Mouse (Mus musculus) adrenal gland, postnatal 10 days (tissue): ENCODE results near the gene Ak2. TPM values are rescaled to one million over a fixed set of nuclear protein-coding genes. Genes with fewer than 3 reads are reported as not detected.

ENCODE experiments used
- DNase-seq: peaks from one replicate; pipeline ENCODE4 v3.0.0; 2021; ENCODE audit warnings: mixed read lengths
- long read RNA-seq, 2 experiments: library from polyadenylated mRNA; stranded (forward); transcript quantifications; one replicate each; pipeline ENCODE4 v2.0.0; 2021
- total RNA-seq, 2 experiments: library from RNA; stranded (reverse); gene quantifications; 2 replicates each; pipeline ENCODE4 v1.2.3; 2021

Gene Ak2
- 100 to 1,000 TPM; 244 to 274 TPM for total RNA-seq
- long read RNA-seq, experiment 1, transcript Ak2-202 (7 exons, 1,781 nt) = major isoform, 378 of 486 reads
- long read RNA-seq, experiment 1, transcript Ak2-201 (6 exons, 986 nt) = minor isoform, 52 of 486 reads
- long read RNA-seq, experiment 1, partial matches to known transcripts = 35 of 486 reads
- long read RNA-seq, experiment 1, other reads (novel, unspliced or antisense) = 21 of 486 reads
- long read RNA-seq, experiment 2, transcript Ak2-201 (6 exons, 986 nt) = minor isoform, 34 of 196 reads
- long read RNA-seq, experiment 2, transcript Ak2-202 (7 exons, 1,781 nt) = major isoform, 139 of 196 reads
- long read RNA-seq, experiment 2, partial matches to known transcripts = 19 of 196 reads
- long read RNA-seq, experiment 2, other reads (novel, unspliced or antisense) = 4 of 196 reads

DNA sequence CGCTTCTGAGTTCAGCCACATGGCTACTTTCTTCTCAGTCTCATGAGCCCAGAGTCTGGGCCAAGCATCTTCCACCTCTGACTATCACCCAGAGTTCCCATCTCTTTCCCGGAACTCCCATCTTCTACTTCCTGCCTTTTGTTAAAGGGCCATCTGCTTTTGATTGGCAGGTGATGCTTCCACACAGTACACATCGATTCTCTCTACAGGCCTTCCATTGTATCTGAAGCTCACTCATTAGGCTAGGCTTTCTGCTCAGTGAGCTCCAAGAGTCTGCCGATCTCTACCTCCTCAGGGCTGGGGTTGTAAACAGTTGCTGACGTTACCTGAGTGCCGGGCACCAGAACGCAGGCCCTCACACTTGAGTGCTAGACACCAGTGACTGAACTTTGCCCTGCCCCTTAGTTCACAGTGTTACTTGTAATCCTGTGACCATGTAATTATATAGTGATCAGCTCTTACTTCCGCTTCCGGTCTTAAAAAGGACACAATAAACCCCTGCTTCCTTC, at the start of gene Ak2:
Gene Ak2 (plus strand): TSS at position 459 of the 509 bp plus-strand sequence.
- no peak for DNase-seq

DNA sequence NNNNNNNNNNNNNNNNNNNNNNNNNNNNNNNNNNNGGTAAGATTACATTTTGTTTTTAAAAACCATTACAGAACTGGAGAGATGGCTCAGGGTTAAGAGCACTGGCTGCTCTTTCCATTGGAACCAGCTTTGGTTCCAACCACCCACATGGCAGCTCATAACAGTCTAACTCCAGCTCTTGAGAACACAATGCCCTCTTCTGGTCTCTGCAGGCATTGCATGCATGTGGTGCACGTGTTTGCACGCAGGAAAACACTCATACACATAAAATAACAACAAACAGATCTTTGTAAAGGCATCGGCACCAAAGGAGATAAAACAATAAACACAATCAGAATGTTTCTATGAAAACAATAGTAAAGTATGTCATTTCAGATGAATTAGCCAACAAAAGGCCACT, 49.4 kb upstream of the Ak2 start:
- DNase-seq = no peak

DNA sequence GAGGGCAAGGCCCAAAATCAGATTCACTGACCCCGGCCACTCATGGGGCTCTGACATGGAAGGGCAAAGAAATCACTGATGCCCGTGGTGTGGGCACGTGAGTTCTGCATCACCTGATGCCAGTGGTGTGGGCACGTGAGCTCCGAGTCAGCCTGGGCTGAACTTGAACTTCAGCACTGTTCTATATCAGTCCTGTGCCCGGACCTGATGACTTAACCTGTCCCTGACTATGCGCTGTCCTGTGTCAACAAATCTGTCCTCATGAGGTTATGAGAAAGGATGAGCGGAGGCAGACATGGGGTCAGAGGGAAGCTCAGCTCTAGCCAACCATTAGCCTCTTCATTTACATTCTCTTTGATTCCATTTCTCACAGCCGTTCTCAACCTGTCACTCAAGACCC, 45.0 kb upstream of the Ak2 start:
- DNase-seq = no peak

DNA sequence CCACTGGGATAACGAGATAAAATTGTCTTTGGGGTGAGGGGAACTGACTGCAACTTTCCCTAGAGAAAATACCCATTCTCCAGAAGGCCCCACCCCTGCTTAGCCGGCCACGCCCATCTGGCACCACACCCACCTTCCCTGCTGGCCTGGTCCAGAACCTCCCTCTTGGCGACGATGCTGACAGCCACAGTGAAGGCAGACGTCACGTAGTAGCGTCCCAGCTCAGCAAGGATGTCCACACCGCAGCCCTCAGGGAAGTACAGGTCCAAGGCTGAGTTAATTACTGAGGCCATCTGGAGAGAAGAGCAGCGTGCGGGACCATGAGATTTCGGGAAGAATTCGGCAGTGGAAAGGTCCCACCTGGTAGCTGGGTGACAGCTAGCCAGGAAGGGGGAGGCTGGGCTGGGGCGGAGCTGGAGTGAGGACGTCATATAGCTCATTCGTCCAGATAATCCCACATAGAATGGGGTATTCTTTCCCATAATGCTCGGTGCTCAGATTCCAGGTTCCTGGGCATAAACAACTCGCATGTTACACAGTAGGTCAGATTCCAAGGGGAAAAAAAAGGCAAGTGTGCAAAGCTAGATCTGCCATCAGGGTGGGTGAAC, 44.3 kb upstream of the Ak2 start:
- DNase-seq = peak; percentile 37

DNA sequence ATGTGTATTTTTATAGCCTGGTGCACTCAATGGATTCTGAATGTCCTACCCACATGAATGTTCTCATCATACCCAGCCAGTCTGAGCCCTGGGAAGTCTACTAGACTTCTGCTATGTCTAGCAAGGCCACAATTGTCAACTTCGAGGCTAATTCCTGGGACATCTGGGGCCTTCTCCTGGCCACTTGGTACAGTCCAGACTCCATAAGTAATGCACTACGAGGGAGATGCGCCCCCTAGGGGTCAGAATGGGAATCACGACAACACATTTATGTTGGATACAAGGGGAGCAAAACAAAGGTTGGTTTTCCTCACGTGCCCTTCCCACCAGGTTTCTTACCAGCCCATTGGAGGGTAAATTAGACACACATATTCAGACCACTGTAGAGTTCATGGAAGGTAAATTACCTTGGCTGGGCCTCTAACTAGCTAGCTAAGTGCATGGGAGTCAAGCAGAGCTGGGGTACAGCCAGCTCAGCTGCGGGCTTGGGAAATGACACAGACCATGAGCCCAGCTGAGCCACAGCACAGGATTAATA, 43.6 kb upstream of the Ak2 start:
- peak; percentile 79 for DNase-seq

DNA sequence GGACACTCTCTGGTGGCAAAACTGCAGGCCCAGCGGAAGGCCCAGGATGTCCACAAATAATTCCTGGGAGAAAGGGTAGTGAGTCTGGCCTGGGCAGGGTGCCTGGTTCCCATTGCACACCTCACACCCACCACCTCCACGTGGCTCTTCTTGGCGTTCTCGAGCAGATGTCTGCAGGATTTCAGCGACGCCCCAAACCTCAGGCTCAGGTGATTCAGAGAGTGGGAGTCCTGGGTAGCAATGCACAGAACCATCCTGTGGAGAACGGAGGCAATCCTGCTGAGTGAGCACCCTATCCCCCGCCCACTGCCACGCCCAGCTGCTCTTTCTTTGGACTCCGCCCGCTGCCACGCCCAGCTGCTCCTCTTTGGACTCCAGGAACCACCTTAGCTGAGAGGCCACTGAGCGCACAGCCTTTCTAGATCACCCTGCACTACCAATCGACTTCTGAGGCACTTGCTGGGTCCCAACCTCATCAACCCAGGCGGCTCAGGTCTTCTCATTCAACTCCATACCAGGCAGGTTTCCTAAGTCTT, 42.2 kb upstream of the Ak2 start:
- DNase-seq = no peak

DNA sequence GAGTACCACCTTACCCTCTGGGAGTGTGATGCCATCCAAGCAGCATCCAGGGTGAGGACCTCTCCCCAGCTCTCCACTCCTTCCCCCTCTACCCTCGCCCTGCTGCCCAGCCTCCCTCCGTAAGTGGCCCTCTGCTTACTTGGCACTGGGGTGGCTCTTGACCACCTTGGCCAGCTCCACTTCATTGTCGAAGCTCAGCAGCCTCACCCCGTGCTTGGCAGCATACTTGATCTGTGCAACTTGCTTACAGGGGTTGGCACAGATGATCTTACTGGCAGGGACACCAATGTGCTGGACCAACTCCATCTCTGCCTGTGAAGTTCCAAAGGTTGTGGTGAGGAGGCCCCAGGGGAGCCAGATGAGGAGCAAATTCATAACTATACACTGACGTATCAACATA, 41.3 kb upstream of the Ak2 start:
- peak; percentile 68 for DNase-seq

DNA sequence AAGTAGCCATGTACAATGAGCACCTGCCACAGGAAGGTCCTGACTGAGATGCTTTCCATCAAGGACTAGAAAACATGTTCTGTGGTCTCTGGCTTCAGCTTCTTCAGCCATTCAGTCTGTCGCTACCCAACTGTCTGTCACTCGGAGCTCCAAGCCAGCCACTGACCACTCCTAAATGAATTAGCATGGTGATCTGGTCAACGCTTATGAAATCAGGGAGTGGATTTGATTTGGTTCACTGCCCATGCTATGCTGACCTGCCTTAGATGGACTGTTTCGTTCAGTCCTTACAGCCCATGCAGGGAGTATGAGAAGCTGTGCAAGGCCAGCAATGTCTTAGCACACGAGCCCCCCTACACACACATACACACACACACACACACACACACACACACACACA, 37.9 kb upstream of the Ak2 start:
- DNase-seq = no peak

DNA sequence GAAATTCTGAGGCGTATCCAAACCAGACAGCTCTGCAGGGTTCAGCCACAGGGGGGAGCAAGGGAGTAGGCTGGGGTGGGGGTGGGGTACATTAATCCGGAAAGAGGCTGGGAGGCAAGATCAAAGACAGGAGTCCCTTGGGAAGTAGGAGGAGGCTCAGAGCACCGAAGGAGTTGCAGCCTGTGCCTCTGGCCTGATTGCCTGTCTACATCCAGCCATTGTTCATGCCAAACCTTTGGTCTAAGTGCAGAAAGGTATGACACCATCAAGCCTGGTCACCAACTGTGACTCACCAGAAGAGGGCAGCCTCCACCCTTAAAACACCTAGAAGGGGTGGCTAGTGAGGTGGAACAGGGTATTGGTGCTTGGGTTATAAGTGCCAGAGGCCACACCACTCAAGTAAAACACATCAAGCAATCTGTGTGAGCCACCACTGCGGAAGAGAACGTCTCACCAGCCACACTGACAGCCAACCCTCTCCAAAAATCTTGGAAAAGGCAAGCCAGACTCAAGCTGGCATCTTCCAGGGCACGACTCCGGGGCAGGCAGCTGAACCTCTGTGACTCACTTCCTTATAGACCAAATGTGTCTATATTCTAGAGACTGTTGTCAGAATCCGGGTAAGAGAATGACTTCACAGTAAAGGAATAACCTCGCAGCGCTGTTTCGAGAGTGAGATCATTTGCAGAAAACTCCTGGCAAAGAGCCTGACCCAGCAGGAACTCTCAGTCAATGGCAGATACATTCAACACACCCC, 34.4 kb upstream of the Ak2 start:
- DNase-seq = peak; percentile 65

DNA sequence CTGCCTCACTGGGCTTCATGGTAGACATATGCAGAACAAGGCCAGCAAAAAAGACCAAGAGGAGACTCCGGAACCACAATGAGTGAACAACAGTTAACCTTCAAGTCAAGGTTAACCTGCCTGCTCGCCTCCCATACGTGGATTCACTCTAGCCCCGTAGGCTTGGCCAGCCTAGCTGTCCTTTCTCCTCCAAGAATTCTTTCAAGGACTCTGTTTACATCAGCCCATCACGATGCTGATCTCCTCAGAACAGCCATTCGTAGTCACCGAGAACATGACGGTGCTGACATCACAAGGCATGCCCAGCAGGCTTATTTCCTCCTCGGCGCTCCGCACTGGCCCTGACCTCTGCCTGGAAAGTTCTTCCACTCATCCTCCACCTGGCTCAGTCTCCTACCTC, 33.6 kb upstream of the Ak2 start:
- peak; percentile 42 for DNase-seq

DNA sequence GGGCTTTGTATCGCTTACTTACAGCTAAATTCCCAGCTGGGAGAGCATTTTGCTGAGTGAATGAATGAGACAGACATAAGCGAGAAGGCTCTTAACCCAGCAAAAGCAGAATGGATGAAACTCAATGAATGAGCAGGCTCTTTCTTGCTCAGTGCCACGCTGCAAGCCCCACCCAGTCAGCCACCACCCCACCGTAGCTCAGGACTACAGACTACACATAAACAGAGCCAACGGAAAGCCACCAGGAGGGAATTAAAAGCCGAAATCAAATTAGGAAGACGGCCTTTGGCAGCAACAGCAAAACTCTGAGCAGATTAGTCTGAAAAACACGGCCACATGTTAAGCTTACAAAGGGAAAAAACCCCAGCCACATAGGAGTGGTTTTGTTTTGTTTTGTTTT, 32.9 kb upstream of the Ak2 start:
- no peak for DNase-seq

DNA sequence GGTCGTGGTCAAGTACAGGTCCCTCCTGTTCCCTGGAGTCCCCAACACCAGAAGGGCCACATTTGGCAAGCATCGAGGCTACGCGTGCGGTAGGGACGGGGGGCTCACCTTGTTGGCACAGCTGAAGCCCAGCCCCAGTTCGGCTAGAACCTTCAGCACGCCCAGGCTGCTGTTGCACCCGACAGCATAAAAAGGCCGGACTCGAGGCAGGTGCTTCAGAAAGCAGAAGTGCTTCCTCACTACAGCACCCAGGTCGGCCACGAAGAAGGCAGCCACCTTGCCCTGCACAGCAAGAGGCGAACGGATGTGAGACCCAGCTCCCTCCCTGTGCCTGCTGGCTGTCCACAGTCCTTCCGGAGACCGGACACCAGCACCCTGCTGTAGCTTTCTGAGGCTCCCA, 32.1 kb upstream of the Ak2 start:
- DNase-seq = no peak

DNA sequence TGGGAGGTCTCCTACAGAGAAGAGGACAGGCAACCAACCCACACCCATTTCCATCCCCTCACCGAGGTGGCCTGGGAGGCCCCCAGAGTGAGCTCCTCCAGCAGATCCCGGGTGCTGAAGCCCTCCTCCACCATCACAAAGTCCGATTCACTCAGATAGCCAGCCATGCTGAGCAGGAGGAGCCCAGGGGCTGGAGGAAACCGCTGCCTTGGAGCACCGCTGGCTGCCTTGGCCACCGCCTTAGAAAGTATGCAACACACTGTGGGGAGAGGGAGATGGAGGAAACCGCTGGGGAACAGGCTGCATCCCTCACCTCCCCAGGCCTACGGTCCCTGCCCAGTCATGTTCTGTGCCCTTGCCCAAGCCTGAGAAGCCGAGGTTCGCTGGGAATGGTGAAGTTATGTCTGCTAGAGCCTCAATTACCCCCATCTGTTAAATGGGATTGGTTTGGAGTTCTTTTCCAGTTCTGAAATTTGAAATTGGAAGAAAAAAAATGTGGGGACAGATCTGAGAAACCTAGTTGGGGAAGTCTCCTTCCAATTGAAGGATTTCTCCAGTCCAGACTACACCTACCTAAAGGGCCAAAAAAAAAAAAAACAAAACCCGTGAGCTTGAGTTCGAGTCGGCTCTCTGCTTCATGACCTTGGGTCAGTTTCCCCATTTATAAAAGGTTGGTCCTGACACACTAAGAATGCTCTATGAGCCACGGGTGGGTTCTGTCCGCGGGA, 30.3 kb upstream of the Ak2 start:
- no peak for DNase-seq

DNA sequence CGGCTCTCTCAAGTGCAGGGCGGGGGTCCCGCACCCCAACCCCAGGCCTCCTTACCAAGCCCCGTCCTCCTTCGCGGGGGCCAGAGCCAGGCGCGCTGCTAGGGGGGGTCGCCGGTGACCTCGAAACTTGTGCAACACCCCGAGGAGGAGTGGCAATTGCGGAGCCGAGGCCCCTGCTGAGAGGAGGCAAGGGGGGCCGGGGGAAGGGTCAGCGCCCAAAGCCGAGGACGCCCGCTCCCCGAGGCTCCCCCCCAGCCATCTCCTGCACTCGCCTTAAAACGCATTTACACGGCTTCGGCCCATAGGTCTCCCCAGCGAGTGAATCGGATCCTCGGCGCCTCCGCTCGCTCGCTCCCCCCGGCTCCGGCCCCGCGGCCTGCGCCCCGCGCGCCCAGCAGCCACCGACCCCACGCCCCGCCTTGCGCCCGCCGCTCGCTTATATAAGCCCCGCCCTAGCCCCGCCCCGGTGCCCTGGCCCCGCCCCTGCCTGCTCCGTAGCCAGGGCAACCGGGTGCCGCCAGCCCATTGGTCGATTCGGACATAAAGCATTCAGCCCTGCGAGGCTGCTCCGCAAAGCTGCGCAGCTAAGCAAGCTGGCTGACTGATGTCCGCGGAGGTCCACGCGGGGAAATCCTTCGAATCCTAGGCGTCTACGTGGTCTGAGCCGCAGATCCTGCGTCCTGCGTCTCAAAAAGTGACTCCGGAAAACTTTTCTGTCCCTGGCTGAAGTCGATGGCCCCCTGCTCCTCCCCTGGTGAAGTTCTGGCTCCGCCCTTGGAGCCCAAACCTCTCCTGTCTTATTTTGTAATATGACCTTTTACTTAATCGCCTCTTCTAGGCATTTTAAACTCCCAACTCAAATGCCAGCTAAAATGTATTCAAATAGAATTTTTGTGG, 29.5 kb upstream of the Ak2 start, which contains the start of gene Azin2:
Gene Azin2 (minus strand): TSS at position 414 of the 897 bp plus-strand sequence.
- DNase-seq = peak; percentile 99

DNA sequence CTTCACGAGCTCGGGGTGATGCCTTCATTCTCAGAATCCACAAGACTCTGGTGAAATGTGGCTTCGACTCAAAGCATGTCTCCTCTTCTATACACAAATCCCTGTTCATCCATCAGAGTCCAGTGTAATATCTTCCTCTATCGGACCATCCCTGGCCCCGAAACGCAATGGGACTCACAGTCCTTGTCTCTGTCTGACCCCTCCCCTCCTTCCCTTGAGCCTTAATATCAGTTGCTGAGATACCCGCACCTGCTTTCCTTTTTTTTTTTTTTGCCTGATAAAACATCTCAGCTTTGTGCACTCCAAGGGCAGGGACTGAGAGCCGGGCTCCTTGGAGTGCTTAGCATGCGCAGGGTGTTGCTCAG, 28.9 kb upstream of the Ak2 start:
- DNase-seq = no peak

DNA sequence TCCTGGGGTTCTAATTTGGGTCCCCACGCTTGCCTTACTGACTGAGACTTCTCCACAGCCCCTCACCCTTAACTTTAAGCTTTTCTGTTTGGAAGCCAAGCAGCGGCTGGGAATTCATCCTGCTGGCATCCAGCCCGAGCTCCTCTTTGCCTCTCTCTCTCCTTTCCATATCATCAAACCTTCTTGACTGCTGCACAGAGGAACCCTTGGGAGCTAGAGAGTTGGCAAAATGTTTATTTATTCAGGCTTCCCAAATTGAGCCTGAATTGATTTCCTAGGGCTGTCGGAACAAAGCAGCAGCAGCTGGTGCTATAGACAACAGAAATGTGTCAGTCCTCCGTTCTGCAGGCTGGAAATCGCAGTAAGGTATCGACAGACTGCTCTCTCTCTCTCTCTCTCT, 25.0 kb upstream of the Ak2 start:
- no peak for DNase-seq

DNA sequence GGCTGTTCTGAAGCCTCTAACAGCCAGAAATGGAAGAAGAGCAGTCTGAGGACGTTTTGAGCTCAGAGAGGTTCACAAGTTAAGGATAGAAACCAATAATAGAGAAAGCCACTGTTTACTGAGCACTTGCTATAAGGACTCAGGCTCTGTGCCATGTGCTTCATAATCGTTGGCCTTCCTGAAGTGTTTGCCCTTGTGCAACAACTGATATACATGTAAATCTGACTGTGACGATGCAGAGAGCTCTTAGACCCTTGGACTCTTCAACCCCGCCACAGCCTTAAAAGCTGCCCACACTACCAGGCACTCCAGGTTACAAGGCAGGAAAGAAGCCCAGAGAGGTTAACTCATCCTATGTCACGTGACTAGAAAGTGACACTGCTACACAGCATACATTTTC, 22.7 kb upstream of the Ak2 start:
- DNase-seq = no peak

DNA sequence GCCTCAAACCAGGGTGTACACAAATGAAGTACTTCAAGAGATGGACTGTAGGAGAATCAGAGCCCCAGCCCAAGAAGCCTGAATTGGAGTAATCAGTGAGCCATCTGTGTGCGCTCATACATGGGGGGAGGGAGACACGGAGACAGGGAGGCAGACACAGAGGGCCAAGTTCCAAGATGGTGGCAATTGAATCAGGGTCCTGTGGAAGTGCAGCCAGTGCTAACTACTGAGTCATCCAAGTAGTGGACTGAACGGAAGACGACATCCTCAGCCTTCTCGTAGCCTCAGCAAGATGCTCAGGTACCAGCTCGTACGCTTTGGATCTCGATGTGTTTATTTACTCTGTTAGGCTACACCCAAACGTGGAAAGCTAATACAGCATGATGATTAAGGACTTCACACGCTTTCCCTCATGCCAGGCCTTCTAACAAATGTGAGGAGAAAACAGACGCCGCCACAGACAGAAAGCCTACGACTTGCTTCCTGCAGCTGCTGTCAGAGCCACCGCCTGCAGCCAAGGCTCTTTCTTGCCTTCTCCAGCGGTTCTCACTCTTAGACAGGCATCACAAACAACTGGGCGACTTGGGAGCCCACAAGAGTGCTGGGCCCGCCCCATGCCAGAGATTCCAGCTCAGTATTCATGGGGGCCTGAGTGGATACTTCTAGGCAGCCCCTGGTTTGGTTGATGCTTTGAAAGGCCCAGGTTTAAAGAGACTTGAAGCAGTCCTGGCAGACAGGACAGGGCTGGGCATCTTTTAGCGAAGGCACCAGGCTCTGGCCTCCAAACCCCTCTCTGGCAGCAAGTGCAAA, 21.9 kb upstream of the Ak2 start:
- no peak for DNase-seq

DNA sequence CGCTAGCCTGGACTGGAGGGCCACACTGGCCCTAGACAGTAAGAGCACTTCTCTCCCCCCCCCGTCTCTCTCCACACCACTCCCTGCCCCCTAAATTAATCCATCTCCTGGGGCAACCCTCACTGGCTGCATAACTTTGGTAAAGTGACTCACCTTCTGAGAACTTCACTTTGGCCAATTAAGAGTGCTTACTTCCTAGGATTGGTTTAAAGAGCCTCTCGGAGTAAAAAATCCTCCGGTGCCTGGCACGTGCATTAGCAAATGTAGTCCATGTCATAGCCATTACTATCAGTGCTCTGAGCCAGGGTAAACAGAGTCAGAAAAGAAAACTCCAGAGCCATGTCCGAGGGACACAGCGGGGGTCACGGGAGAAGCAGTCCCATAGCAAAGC, 21.3 kb upstream of the Ak2 start:
- no peak for DNase-seq
